Mouse (Mus musculus): Measurements from ENCODE around the gene Pla2g4d. TPM values are rescaled to one million over a fixed set of nuclear protein-coding genes. Genes with fewer than 3 reads are reported as not detected.
"Not testable (repeated sequence)": the region's sequence is repeated elsewhere in the genome, so short reads cannot be mapped to it uniquely, and the experiment has no call there.

Pla2g4d gene
- polyA plus RNA-seq, 1 experiment from 2014 or later: 0.05 TPM

GRCm38 (mm10) chr2:120238733-120239132 lies 50.3 kb downstream of the Pla2g4d start:
- not testable (repeated sequence) for H3K9ac ChIP-seq (ENCODE audit: low read length); H3K27ac ChIP-seq (replicated peaks in 1 of 2; ENCODE audit: control insufficient read depth in 1 of 2, insufficient read depth in 1 of 2, low read depth in 2 of 2, low read length in 2 of 2); H3K36me3 ChIP-seq (ENCODE audit: control insufficient read depth, insufficient read depth, low read length); H3K4me3 ChIP-seq (ENCODE audit: control insufficient read depth in 1 of 2, insufficient read depth in 1 of 2, low read depth in 1 of 2, low read length in 2 of 2); H3K4me2 ChIP-seq (ENCODE audit: low read length); H3K27me3 ChIP-seq (ENCODE audit: control insufficient read depth, insufficient read depth, low read length); H3K9me3 ChIP-seq (ENCODE audit: control insufficient read depth, low read length); ATAC-seq (ENCODE audit: insufficient number of reproducible peaks, insufficient read depth, low FRiP score, low read depth)
- H3K4me1 ChIP-seq (ENCODE audit: control insufficient read depth in 2 of 2, insufficient read depth in 2 of 2, low read length in 2 of 2): peaks cover 6 to 14% of the 10 kb centered on the region in 2 experiments
- WGBS: 88% methylated on average over 7 of the region's 9 CpGs

DNA sequence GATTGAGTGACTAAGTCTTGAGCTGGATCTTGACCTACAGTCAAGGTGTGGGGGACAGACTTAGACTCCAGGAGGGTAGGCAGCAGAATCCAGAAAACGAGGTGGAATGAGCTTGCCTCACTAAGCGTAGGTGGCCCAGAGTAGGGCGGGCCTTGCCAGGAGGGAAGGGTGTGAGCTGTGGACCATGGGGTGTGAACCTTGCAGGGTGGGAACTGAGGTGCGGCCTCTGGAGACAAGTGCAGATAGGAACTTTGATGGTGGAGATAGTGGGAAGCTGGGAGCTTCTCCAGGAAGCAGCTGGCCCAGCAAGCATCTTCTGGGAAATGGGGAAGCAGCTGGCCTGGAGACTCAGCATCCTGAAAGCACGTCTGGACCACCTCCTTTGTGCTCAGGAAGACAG lies 51.2 kb downstream of the Pla2g4d start:
- Histone ChIP-seq H3K36me3 (ENCODE audit: control insufficient read depth, insufficient read depth, low read length) (no peaks in the 10 kb centered on the region), H3K27me3 (ENCODE audit: control insufficient read depth, insufficient read depth, low read length) (no peaks in the 10 kb centered on the region), H3K4me2 (ENCODE audit: low read length) (no peak overlapping the region), H3K9me3 (ENCODE audit: control insufficient read depth, low read length) (no peaks in the 10 kb centered on the region), H3K4me3 (ENCODE audit: control insufficient read depth in 1 of 2, insufficient read depth in 1 of 2, low read depth in 1 of 2, low read length in 2 of 2) (no peak overlapping the region), H3K9ac (ENCODE audit: low read length) (no peak overlapping the region), H3K27ac (replicated peaks in 1 of 2; ENCODE audit: control insufficient read depth in 1 of 2, insufficient read depth in 1 of 2, low read depth in 2 of 2, low read length in 2 of 2) (no peak overlapping the region), H3K4me1 (ENCODE audit: control insufficient read depth in 2 of 2, insufficient read depth in 2 of 2, low read length in 2 of 2) (peaks cover 6 to 10% of the 10 kb centered on the region in 2 experiments)
- WGBS: 77% methylated on average over 5 of the region's 5 CpGs
- ATAC-seq (ENCODE audit: insufficient number of reproducible peaks, insufficient read depth, low FRiP score, low read depth): no peak

GRCm38 (mm10) chr2:120235947-120236640 lies 52.9 kb downstream of the Pla2g4d start:
- Histone ChIP-seq H3K4me2 (ENCODE audit: low read length) (no peak overlapping the region), H3K36me3 (ENCODE audit: control insufficient read depth, insufficient read depth, low read length) (no peaks in the 10 kb centered on the region), H3K4me1 (ENCODE audit: control insufficient read depth in 2 of 2, insufficient read depth in 2 of 2, low read length in 2 of 2) (peaks cover 9 to 13% of the 10 kb centered on the region in 2 experiments), H3K9ac (ENCODE audit: low read length) (no peak overlapping the region), H3K4me3 (ENCODE audit: control insufficient read depth in 1 of 2, insufficient read depth in 1 of 2, low read depth in 1 of 2, low read length in 2 of 2) (no peak overlapping the region), H3K27me3 (ENCODE audit: control insufficient read depth, insufficient read depth, low read length) (no peaks in the 10 kb centered on the region), H3K9me3 (ENCODE audit: control insufficient read depth, low read length) (no peaks in the 10 kb centered on the region), H3K27ac (replicated peaks in 1 of 2; ENCODE audit: control insufficient read depth in 1 of 2, insufficient read depth in 1 of 2, low read depth in 2 of 2, low read length in 2 of 2) (peak overlapping the region in 1 of 2 experiments; percentile 28; a peak in 1 of 4 replicates)
- WGBS: 70% methylated on average over 3 of the region's 3 CpGs
- no peak for ATAC-seq (ENCODE audit: insufficient number of reproducible peaks, insufficient read depth, low FRiP score, low read depth)

DNA sequence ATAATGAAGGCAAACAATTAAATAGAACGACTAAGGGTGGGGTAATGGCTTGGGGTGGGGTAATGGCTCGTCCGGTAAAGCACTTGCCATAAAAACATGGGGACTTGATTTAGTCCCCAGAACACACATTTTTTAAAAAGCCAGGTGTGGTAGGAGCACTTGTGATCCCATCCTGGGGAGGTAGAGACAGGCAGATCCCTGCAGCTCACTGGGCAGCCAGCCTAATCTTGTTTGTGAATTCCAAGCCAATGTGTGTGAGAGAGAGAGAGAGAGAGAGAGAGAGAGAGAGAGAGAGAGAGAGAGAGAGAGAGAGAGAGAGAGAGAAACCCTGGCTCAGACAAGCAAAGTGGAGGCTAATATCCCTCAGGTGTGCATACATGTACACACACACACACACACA lies 53.6 kb downstream of the Pla2g4d start:
- Histone ChIP-seq H3K9me3 (ENCODE audit: control insufficient read depth, low read length) (no peaks in the 10 kb centered on the region), H3K9ac (ENCODE audit: low read length) (no peak overlapping the region), H3K4me2 (ENCODE audit: low read length) (no peak overlapping the region), H3K4me3 (ENCODE audit: control insufficient read depth in 1 of 2, insufficient read depth in 1 of 2, low read depth in 1 of 2, low read length in 2 of 2) (no peak overlapping the region), H3K27me3 (ENCODE audit: control insufficient read depth, insufficient read depth, low read length) (no peaks in the 10 kb centered on the region), H3K4me1 (ENCODE audit: control insufficient read depth in 2 of 2, insufficient read depth in 2 of 2, low read length in 2 of 2) (peaks cover 11 to 13% of the 10 kb centered on the region in 2 experiments), H3K27ac (replicated peaks in 1 of 2; ENCODE audit: control insufficient read depth in 1 of 2, insufficient read depth in 1 of 2, low read depth in 2 of 2, low read length in 2 of 2) (0 out of 4 replicates have a peak overlapping the region, but pooled peaks of 1 of the 2 experiments have one; percentile 28), H3K36me3 (ENCODE audit: control insufficient read depth, insufficient read depth, low read length) (no peaks in the 10 kb centered on the region)
- 71% methylated on average over 3 of the region's 3 CpGs for WGBS
- ATAC-seq (ENCODE audit: insufficient number of reproducible peaks, insufficient read depth, low FRiP score, low read depth): no peak

DNA sequence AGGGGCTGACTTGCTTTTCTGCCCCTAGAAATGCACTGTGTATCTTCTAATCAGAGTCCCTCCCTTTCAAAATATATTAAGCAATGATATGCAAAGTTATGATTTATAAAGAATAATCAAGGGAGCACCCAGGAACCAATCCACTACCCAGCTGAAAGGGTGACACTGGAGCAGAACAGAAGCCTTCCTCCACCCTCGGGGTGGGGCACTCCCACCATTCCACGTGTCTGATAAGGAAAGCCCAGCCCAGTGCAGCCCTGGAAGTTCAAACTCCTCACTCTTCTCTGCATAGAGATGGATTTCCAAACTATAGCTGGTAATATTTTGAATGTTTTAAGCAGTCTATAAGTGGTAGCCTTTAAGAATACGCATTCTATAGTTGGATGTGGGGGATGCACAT lies 57.4 kb downstream of the Pla2g4d start:
- no peak for ATAC-seq (ENCODE audit: insufficient number of reproducible peaks, insufficient read depth, low FRiP score, low read depth)
- Histone ChIP-seq H3K9me3 (ENCODE audit: control insufficient read depth, low read length) (no peaks in the 10 kb centered on the region), H3K4me3 (ENCODE audit: control insufficient read depth in 1 of 2, insufficient read depth in 1 of 2, low read depth in 1 of 2, low read length in 2 of 2) (no peak overlapping the region), H3K27me3 (ENCODE audit: control insufficient read depth, insufficient read depth, low read length) (no peaks in the 10 kb centered on the region), H3K9ac (ENCODE audit: low read length) (no peak overlapping the region), H3K4me2 (ENCODE audit: low read length) (no peak overlapping the region), H3K36me3 (ENCODE audit: control insufficient read depth, insufficient read depth, low read length) (no peaks in the 10 kb centered on the region), H3K4me1 (ENCODE audit: control insufficient read depth in 2 of 2, insufficient read depth in 2 of 2, low read length in 2 of 2) (peaks cover 11 to 13% of the 10 kb centered on the region in 2 experiments), H3K27ac (replicated peaks in 1 of 2; ENCODE audit: control insufficient read depth in 1 of 2, insufficient read depth in 1 of 2, low read depth in 2 of 2, low read length in 2 of 2) (no peak overlapping the region)
- WGBS: 38% methylated on average over 3 of the region's 3 CpGs

Other genes starting within 250 kb of the Pla2g4d start
- 141 and 152 TPM in 2 replicates for gene Ehd4, start 134.6 kb downstream of the Pla2g4d start, polyA plus RNA-seq (2014; fragmentation: Nextera tagmentation; extraction: Ambion mirVana)
- gene Pla2g4e, start 43.9 kb downstream of the Pla2g4d start, polyA plus RNA-seq (2014; fragmentation: Nextera tagmentation; extraction: Ambion mirVana): 2.3 and 2.6 TPM in 2 replicates
- gene Pla2g4f, start 25.0 kb upstream of the Pla2g4d start, polyA plus RNA-seq (2014; fragmentation: Nextera tagmentation; extraction: Ambion mirVana): 0.09 TPM in 1 of 2 replicates, not detected in the other
- 18.3 and 20.5 TPM in 2 replicates for gene Vps39, start 63.9 kb upstream of the Pla2g4d start, polyA plus RNA-seq (2014; fragmentation: Nextera tagmentation; extraction: Ambion mirVana)
- gene Ganc, start 114.7 kb upstream of the Pla2g4d start, polyA plus RNA-seq (2014; fragmentation: Nextera tagmentation; extraction: Ambion mirVana): 9.0 and 9.8 TPM in 2 replicates
- 7.5 and 9.9 TPM in 2 replicates for gene Tmem87a, start 114.9 kb upstream of the Pla2g4d start, polyA plus RNA-seq (2014; fragmentation: Nextera tagmentation; extraction: Ambion mirVana)
- gene Capn3, start 166.8 kb upstream of the Pla2g4d start, polyA plus RNA-seq (2014; fragmentation: Nextera tagmentation; extraction: Ambion mirVana): 2.9 and 3.3 TPM in 2 replicates

All from heart, embryonic 14.5 days (tissue).